Mouse (Mus musculus) testis, adult 2 months (tissue): ENCODE results near the gene Rgl2.

Source experiments
- CTCF ChIP-seq: fragments of 200-500 bp; IDR thresholded peaks from 2 replicates; pipeline ENCODE4 v1.5.1; 2012; ENCODE audit warnings: low read depth, mild to moderate bottlenecking, inconsistent platforms, low read length, moderate library complexity; ENCODE audit not compliant: control insufficient read depth, insufficient read depth, insufficient replicate concordance
- POLR2A ChIP-seq: fragments of 200-500 bp; IDR thresholded peaks from 2 replicates; pipeline ENCODE4 v1.6.1; 2012; ENCODE audit warnings: low read depth, mild to moderate bottlenecking, inconsistent platforms, low read length, moderate library complexity; ENCODE audit not compliant: control insufficient read depth

DNA sequence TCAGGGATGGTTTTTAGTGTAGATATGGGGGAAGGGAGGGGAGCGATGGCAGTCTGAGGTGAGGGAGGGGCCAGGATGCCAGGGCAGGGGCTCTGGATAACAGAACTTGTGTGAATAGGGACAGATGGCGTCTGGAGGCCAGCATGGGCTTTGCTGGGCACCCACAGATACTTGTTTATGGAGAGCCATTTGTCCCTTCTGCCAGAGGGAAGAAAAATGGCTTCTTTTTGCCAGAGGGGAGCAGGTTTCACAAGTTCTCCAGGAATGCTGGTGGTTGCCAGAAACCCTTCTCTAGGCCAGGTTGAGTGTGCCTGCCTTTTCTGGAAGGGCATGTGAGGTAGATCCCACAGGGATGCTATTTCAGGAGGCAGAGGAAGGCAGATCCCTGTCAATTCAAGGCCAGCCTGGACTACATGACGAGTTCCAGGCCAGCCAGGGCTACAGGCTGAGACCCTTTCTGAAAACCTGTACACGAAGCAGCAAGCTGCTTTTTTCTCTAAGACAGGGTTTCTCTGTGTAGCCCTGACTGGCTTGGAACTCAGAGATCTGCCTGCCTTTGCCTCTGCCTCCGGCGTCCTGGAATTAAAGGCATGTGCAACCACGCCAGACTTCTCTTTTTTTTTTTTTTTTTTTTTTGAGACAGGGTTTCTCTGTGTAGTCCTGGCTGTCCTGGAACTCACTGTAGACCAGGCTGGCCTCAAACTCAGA lies 28.9 kb upstream of the Rgl2 start:
- no peak for TF ChIP-seq CTCF
- no peak for TF ChIP-seq POLR2A
